Mouse (Mus musculus) gastrocnemius, adult 18-20 months (tissue): ENCODE measurements at regions not wholly inside any gene's neighbourhood (a gene's known extent, or its start where the extent isn't known, plus 50 kb on each side); places are given as distances from the start of the nearest gene placed in this dataset.

Experiments used
- DNase-seq: peaks from one replicate; pipeline ENCODE4 v3.0.0; 2021; ENCODE audit warnings: low spot score

DNA sequence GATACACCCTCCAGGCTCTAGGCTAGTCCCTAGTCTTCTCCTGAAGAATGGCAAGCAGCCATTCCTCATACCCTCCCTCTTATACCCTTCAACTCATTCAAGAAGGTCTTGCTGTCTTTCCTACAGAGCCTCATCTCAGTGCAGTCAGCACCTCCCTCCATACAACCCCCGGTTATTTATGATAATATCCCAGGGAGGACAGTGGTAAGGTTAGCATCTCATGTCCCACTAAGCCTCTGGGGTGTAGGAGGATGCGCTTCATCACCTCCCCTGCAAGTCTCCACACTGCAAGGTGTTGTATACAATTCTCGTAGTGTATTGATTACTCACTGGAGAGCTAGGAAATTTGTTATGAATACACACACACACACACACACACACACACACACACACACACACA is 80.2 kb upstream of the Shisa6 start:
- no peak for DNase-seq

GRCm38 (mm10) chr11:66606646-66607045 is 80.9 kb upstream of the Shisa6 start:
- no peak for DNase-seq

DNA sequence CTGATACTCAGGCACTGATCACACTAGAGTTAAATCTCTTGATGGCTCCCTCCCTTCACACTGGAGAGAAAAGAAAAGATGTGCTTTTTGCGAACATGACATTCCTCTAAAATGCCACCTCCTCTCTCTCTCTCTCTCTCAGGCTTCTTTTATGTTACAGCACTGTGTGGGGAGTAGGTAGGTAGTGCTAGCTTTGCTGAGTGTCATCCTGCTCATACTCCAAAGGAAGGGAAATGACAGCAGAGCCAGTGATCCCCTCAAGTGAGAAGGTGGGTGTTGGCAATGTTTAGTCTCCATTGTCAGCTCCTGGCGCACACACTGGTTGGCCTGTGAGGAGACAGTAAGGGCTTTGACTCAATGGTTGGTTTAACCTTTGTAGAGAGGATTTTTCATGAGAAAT is 84.0 kb upstream of the Shisa6 start:
- DNase-seq, result no peak

- DNase-seq, result peak; percentile 2
Observed at GRCm38 (mm10) chr11:66613150-66613549, 87.4 kb upstream of the Shisa6 start.

DNA sequence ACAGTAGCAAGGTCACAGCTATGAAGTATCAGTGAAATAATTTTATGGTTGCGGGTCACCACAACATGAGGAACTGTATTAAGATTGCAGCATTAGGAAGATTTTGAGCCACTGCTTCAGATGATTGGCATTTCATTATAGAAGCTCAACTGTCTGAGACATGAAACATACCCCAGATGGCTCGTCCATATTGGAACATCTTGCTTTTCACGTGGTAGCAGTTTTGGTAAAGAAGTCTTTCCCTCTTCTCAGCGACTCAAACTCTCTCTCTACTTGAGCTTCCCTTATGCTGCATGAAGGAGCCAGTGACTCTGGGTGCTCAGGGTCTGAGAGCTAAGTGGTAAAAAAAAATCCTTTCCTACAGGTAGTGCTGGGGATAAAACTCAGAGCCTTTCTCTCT is 99.7 kb upstream of the Shisa6 start:
- DNase-seq, result no peak

DNA sequence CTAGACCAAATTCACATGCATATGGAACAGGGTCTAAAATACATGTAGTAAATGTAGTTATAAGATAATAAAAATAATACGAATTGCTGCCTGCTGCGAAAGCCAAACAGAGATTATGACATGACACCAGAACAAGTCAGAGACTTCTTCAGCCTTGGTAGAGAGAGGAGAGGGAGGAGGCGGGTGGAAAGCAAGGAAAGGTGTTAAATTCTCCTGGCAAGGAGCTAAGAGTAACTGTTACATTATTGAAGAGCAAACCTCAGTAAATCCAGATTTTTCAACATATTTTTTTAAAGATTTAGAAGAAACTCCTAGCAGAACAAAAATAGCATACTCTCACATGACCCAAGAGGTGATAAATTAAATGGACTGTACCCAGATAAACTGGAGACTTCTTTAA is 131.0 kb upstream of the Shisa6 start:
- no peak for DNase-seq

DNA sequence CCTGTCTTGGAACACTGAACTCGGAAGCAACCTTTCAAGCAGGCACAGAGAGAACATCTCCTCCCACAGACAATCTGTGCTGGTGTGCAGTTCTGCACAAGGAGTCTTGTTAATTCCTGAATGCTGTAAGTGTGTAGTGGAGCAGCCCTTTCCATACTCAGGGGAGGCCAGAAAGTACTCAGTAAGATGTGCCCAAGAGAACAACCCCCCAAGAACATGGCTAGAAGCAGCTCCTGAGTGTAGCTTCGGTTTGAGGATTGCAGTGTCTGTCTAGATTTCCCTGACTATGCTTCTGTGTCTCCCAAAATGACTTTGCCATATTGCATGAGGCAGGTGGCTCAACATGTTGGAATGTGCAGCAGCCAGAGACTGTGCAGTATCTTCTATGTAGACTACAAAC is 148.8 kb upstream of the Shisa6 start:
- DNase-seq, result no peak

DNA sequence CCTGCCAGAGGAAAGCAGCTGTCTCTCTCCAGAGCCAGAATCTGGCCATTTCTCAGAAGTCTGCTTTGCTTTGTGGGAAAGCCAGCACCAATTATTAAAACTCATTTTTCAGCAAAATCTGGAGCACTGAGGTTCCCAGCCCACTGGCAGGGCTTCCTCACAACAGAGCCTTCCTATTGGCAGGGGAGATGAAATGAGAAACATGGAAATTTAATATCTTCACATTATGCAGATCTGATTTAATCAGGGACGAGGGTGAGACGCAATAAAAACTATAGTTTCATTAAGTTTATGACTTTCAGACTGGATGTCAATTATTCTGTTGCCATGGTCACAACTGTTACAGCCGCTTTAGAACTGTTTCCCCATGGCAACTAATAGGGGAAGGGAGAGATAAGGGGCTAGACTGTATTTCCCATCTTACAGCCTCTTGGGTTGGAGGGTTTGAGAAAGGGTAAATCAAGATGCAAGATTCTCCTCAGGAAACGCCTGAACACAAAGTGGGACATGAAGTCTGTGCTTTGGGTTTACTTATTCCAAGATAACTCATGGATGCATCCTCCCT is 154.4 kb upstream of the Shisa6 start:
- DNase-seq, result no peak

- no peak for DNase-seq
Observed at GRCm38 (mm10) chr11:66681892-66682291, 156.1 kb upstream of the Shisa6 start.

DNA sequence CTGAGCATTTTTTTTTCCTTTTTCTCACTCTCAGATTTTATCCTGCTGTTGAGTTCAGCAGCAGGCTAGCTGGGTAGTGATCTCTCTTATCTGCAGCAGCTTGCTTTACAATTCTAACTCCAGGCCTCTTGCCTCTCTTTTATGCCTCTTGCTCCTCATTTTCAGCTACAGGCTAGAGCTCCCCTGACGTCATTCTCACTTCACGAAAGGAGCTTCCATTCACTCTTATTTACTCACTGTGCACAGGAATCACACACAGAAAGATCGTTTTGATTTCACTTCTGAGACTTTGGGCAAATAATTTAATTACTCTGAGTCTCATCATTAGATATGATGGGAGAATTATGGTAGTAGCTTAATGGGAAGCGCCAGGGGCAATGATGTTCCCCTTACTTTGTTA is 158.4 kb upstream of the Shisa6 start:
- no peak for DNase-seq

- DNase-seq, result no peak
Observed at GRCm38 (mm10) chr11:66694651-66695266, 169.0 kb upstream of the Shisa6 start.

GRCm38 (mm10) chr11:66696791-66697190 is 171.0 kb upstream of the Shisa6 start:
- no peak for DNase-seq

GRCm38 (mm10) chr11:66745479-66745878 is 166.3 kb upstream of the Pirt start:
- no peak for DNase-seq

DNA sequence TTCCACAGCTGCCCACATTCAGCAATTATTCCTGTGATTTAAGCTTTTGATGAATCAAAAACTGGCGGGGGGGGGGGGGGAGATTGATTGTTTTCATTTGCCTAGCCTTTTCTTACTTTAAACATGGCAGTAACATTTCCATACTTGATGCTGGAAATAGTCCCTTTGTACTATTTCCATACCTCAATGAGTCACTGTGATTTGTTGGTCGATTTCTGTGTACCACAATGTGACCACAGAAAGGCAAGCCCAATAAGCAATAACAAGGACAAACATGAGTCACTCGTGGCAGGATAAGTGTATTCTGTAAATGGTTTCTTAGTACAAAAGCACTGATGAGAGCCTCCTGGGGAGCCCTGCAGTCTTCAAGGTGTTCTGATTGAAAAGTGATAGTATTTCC is 121.8 kb upstream of the Pirt start:
- no peak for DNase-seq

DNA sequence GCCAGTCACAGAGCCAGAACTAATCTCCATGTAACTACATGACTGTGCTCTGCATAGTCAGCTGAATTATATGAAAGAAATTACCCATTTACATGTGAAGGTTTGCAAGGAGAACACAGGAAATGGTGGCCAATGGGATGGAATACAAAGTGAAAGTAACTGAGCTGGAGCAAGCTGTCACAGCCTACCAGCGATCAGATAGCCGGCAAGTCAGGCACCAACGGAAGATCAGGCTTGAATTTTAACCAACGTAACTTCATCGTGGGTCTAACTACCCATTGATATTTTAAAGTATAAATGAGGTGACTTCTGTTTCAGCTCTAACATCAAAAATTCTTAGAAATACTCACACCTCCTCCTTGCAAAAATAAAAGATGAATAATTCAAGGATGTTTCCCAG is 104.9 kb upstream of the Pirt start:
- DNase-seq, result no peak

GRCm38 (mm10) chr11:66813310-66813709 is 98.5 kb upstream of the Pirt start:
- DNase-seq, result no peak

- no peak for DNase-seq
Observed at GRCm38 (mm10) chr11:66813731-66814130, 98.0 kb upstream of the Pirt start.

GRCm38 (mm10) chr11:66835864-66836263 is 75.9 kb upstream of the Pirt start:
- no peak for DNase-seq

GRCm38 (mm10) chr11:66836633-66837380 is 75.0 kb upstream of the Pirt start:
- no peak for DNase-seq

GRCm38 (mm10) chr11:66845238-66845637 is 66.5 kb upstream of the Pirt start:
- DNase-seq, result no peak

DNA sequence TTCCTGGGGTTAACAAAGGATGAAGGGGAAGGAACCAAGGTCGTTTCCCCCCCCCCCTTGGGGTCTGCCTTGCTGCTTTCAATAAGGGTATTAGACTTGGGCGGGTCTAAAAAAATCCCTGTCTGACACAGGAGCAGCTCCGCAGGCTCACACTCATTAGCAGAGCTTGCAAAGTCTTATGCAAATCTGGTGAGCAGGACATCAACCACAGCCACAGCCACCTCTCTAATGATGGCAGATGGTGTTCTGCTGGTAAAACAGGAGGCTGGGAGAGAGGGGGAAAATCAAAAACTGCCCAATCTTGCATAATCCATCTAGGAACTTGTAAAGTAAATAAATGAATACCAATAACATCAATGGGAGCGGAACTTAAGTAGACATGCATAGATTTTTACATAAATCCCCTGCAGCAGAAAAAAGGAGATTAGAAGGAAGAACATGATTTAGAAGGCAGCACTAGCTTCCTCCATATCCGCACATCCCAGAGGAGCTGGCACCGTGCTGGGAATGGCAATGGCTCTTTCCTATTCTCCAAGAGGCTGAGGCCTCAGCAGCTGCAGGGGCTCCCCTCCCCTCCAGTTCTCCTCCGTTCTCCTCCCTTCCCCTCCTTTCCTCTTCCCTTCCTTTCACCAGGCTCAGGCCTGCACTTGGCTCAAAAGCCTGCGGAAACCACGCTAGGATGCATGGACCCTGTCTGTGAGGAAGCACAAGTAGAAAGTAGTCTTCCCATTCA is 65.6 kb upstream of the Pirt start:
- no peak for DNase-seq
